Mouse (Mus musculus): ENCODE measurements around the gene Farp1.

Gene Farp1

GRCm38 (mm10) chr14:121186402-121186894, 151.4 kb downstream of the Farp1 start:
- DNase-seq = no peak

GRCm38 (mm10) chr14:121189840-121190239, 154.8 kb downstream of the Farp1 start:
- DNase-seq = peak in 1 of 2 experiments; percentile 63

- DNase-seq = no peak
These were observed 155.4 kb downstream of the Farp1 start for GRCm38 (mm10) chr14:121190386-121190785.

- peak; percentile 33 to 36 for DNase-seq
These were observed 156.7 kb downstream of the Farp1 start for GRCm38 (mm10) chr14:121191739-121192138.

- DNase-seq = no peak
These were observed 157.4 kb downstream of the Farp1 start for GRCm38 (mm10) chr14:121192394-121192793.

- DNase-seq = no peak
These were observed 159.0 kb downstream of the Farp1 start for GRCm38 (mm10) chr14:121193981-121194380.

- no peak for DNase-seq
These were observed 164.0 kb downstream of the Farp1 start for GRCm38 (mm10) chr14:121198915-121199572.

GRCm38 (mm10) chr14:121199789-121200188, 164.8 kb downstream of the Farp1 start:
- no peak for DNase-seq

- no peak for DNase-seq
These were observed 165.4 kb downstream of the Farp1 start for GRCm38 (mm10) chr14:121200353-121200752.

GRCm38 (mm10) chr14:121201178-121201577, 166.2 kb downstream of the Farp1 start:
- peak in 1 of 2 experiments; percentile 28 for DNase-seq

- no peak for DNase-seq
These were observed 170.5 kb downstream of the Farp1 start for GRCm38 (mm10) chr14:121205459-121205858.

- DNase-seq = peak in 1 of 2 experiments; percentile 31
These were observed 172.6 kb downstream of the Farp1 start for GRCm38 (mm10) chr14:121207441-121208158.

GRCm38 (mm10) chr14:121208159-121208515, 173.1 kb downstream of the Farp1 start:
- DNase-seq = no peak

- DNase-seq = no peak
These were observed 175.3 kb downstream of the Farp1 start for GRCm38 (mm10) chr14:121210318-121210717.

- DNase-seq = no peak
These were observed 178.7 kb downstream of the Farp1 start for GRCm38 (mm10) chr14:121213650-121214049.

GRCm38 (mm10) chr14:121214636-121215257, 179.7 kb downstream of the Farp1 start:
- peak in 1 of 2 experiments; percentile 29 for DNase-seq

GRCm38 (mm10) chr14:121215817-121216216, 180.8 kb downstream of the Farp1 start:
- DNase-seq = no peak

GRCm38 (mm10) chr14:121216672-121217071, 181.7 kb downstream of the Farp1 start:
- DNase-seq = no peak

- peak in 1 of 2 experiments; percentile 44 for DNase-seq
These were observed 183.6 kb downstream of the Farp1 start for GRCm38 (mm10) chr14:121218620-121219019.

GRCm38 (mm10) chr14:121219226-121220039, 184.4 kb downstream of the Farp1 start:
- no peak for DNase-seq

- no peak for DNase-seq
These were observed 185.0 kb downstream of the Farp1 start for GRCm38 (mm10) chr14:121220040-121220322.

GRCm38 (mm10) chr14:121220723-121221122, 185.7 kb downstream of the Farp1 start:
- DNase-seq = peak; percentile 60 to 83

- peak in 1 of 2 experiments; percentile 40 for DNase-seq
These were observed 190.8 kb downstream of the Farp1 start for GRCm38 (mm10) chr14:121225804-121226203.
